Mouse (Mus musculus) limb, embryonic 13.5 days (tissue): ENCODE measurements around the gene Fam76b. TPM values are rescaled to one million over a fixed set of nuclear protein-coding genes. Genes with fewer than 3 reads are reported as not detected.
A peak's percentile ranks its signal among the peaks of the same experiment; 100 is the strongest.
"Not testable (repeated sequence)": the region's sequence is repeated elsewhere in the genome, so short reads cannot be mapped to it uniquely, and the experiment has no call there.

Experiments used
- ATAC-seq: fragments of 200-750 bp; cut with Nextera tagmentation; 2 replicates; pipeline ENCODE4 v1.8.0; 2017; ENCODE audit warnings: low read depth, moderate number of reproducible peaks, moderate TSS enrichment; ENCODE audit not compliant: low FRiP score
- H3K27ac ChIP-seq: fragments of 300-500 bp; sonication (generic); 2 replicates; pipeline ENCODE4 v1.5.1; 2015; ENCODE audit warnings: inconsistent platforms, mild to moderate bottlenecking, moderate library complexity
- H3K27me3 ChIP-seq: fragments of 300-500 bp; sonication (generic); 2 replicates; pipeline ENCODE4 v1.6.1; 2015; ENCODE audit warnings: mild to moderate bottlenecking, inconsistent platforms
- H3K36me3 ChIP-seq: fragments of 300-500 bp; sonication (generic); 2 replicates; pipeline ENCODE4 v1.6.1; 2015; ENCODE audit warnings: inconsistent platforms, mild to moderate bottlenecking, moderate library complexity
- H3K4me1 ChIP-seq: fragments of 300-500 bp; sonication (generic); 2 replicates; pipeline ENCODE4 v1.6.1; 2015; ENCODE audit warnings: inconsistent platforms
- H3K4me2 ChIP-seq: fragments of 300-500 bp; sonication (generic); replicated peaks from 2 replicates; pipeline ENCODE4 v1.6.1; 2015; ENCODE audit warnings: inconsistent platforms, mild to moderate bottlenecking, moderate library complexity
- H3K4me3 ChIP-seq: fragments of 300-500 bp; sonication (generic); 2 replicates; pipeline ENCODE4 v1.5.1; 2015; ENCODE audit warnings: moderate library complexity, mild to moderate bottlenecking, inconsistent platforms
- H3K9ac ChIP-seq: fragments of 300-500 bp; sonication (generic); 2 replicates; pipeline ENCODE4 v1.6.1; 2015; ENCODE audit warnings: mild to moderate bottlenecking, inconsistent platforms
- H3K9me3 ChIP-seq: fragments of 300-500 bp; sonication (generic); 2 replicates; pipeline ENCODE4 v1.6.1; 2016; ENCODE audit warnings: inconsistent platforms
- WGBS: fragments of 180-500 bp; shearing (Covaris S2); methylation state at CpG from one replicate; pipeline ENCODE4 v1.1.7; 2015; 5-methylcytosine and 5-hydroxymethylcytosine counted together
- polyA plus RNA-seq: library from polyadenylated mRNA; unstranded; fragments of >200 nt; fragmentation: Nextera tagmentation; extraction: Ambion mirVana; gene quantifications from 2 replicates; pipeline ENCODE4 v1.2.1, GENCODE M21; 2015

Fam76b gene
- 21.8 and 22.2 TPM in 2 replicates for polyA plus RNA-seq

- H3K4me2 ChIP-seq = peak within 1 kb of the TSS; percentile 83
- peak within 1 kb of the TSS; percentile 83 for H3K4me3 ChIP-seq
- ATAC-seq = peak; percentile 94
- no peaks in the 10 kb centered on the region for H3K9me3 ChIP-seq
- under 1% methylated on average over 66 of the region's 67 CpGs for WGBS
- H3K9ac ChIP-seq = peak within 1 kb of the TSS; percentile 94
- H3K27ac ChIP-seq = peak within 1 kb of the TSS; percentile 99
- H3K4me1 ChIP-seq = peaks cover 26% of the 10 kb centered on the region
- peaks cover 23% of the 10 kb centered on the region for H3K36me3 ChIP-seq
- no peaks in the 10 kb centered on the region for H3K27me3 ChIP-seq
Measured at GRCm38 (mm10) chr9:13827406-13828086, at the start of gene Fam76b. Fam76b (plus strand) TSS chr9:13827716.

GRCm38 (mm10) chr9:13781985-13782384, 45.5 kb upstream of the Fam76b start:
- Histone ChIP-seq H3K4me2 (no peak overlapping the region), H3K9ac (no peak overlapping the region), H3K9me3 (no peaks in the 10 kb centered on the region), H3K27ac (no peak overlapping the region), H3K4me1 (no peaks in the 10 kb centered on the region), H3K36me3 (peaks cover 41% of the 10 kb centered on the region), H3K27me3 (no peaks in the 10 kb centered on the region), H3K4me3 (no peak overlapping the region)
- no peak for ATAC-seq
- 88% methylated on average over 1 of the region's 1 CpGs for WGBS

GRCm38 (mm10) chr9:13790864-13791263, 36.7 kb upstream of the Fam76b start:
- H3K9ac ChIP-seq, H3K4me3 ChIP-seq, ATAC-seq, H3K27ac ChIP-seq, H3K4me1 ChIP-seq, H3K4me2 ChIP-seq, H3K9me3 ChIP-seq, H3K27me3 ChIP-seq: not testable (repeated sequence)
- 98% methylated on average over 8 of the region's 8 CpGs for WGBS
- H3K36me3 ChIP-seq = peaks cover 65% of the 10 kb centered on the region

GRCm38 (mm10) chr9:13794302-13794701, 33.2 kb upstream of the Fam76b start:
- WGBS = 78% methylated on average over 1 of the region's 1 CpGs
- Histone ChIP-seq H3K4me1 (no peaks in the 10 kb centered on the region), H3K36me3 (peaks cover 72% of the 10 kb centered on the region), H3K4me2 (no peak overlapping the region), H3K27me3 (no peaks in the 10 kb centered on the region), H3K27ac (no peak overlapping the region), H3K9ac (no peak overlapping the region), H3K9me3 (no peaks in the 10 kb centered on the region), H3K4me3 (no peak overlapping the region)
- no peak for ATAC-seq

- 85% methylated on average over 2 of the region's 2 CpGs for WGBS
- peaks cover 72% of the 10 kb centered on the region for H3K36me3 ChIP-seq
- H3K9ac ChIP-seq = no peak overlapping the region
- H3K4me1 ChIP-seq = no peaks in the 10 kb centered on the region
- no peaks in the 10 kb centered on the region for H3K9me3 ChIP-seq
- no peak overlapping the region for H3K4me3 ChIP-seq
- H3K27me3 ChIP-seq = no peaks in the 10 kb centered on the region
- no peak overlapping the region for H3K27ac ChIP-seq
- no peak overlapping the region for H3K4me2 ChIP-seq
- no peak for ATAC-seq
Measured at GRCm38 (mm10) chr9:13794756-13795155, 32.8 kb upstream of the Fam76b start.

GRCm38 (mm10) chr9:13804480-13804879, 23.0 kb upstream of the Fam76b start:
- Histone ChIP-seq H3K36me3 (peaks cover 77% of the 10 kb centered on the region), H3K27me3 (no peaks in the 10 kb centered on the region)
- no peak for ATAC-seq

GRCm38 (mm10) chr9:13806854-13807253, 20.7 kb upstream of the Fam76b start:
- no peaks in the 10 kb centered on the region for H3K9me3 ChIP-seq
- no peak overlapping the region for H3K4me2 ChIP-seq
- no peak overlapping the region for H3K27ac ChIP-seq
- H3K27me3 ChIP-seq = no peaks in the 10 kb centered on the region
- ATAC-seq = no peak
- peaks cover 84% of the 10 kb centered on the region for H3K36me3 ChIP-seq
- WGBS = 93% methylated on average over 7 of the region's 7 CpGs
- no peaks in the 10 kb centered on the region for H3K4me1 ChIP-seq
- H3K4me3 ChIP-seq = no peak overlapping the region
- no peak overlapping the region for H3K9ac ChIP-seq

More at GRCm38 (mm10) chr9:13804480-13804879, 23.0 kb upstream of the Fam76b start:
- Histone ChIP-seq H3K4me1 (no peaks in the 10 kb centered on the region), H3K4me3 (no peak overlapping the region), H3K9me3 (no peaks in the 10 kb centered on the region), H3K27ac (no peak overlapping the region), H3K4me2 (no peak overlapping the region), H3K9ac (no peak overlapping the region)
- 69% methylated on average over 1 of the region's 1 CpGs for WGBS

GRCm38 (mm10) chr9:13807657-13808056, 19.9 kb upstream of the Fam76b start:
- no peak overlapping the region for H3K27ac ChIP-seq

GRCm38 (mm10) chr9:13809937-13810336, 17.6 kb upstream of the Fam76b start:
- peaks cover 73% of the 10 kb centered on the region for H3K36me3 ChIP-seq
- ATAC-seq = no peak

More at GRCm38 (mm10) chr9:13807657-13808056, 19.9 kb upstream of the Fam76b start:
- Histone ChIP-seq H3K4me1 (no peaks in the 10 kb centered on the region), H3K4me3 (no peak overlapping the region), H3K4me2 (no peak overlapping the region), H3K9ac (no peak overlapping the region), H3K36me3 (peaks cover 86% of the 10 kb centered on the region), H3K9me3 (no peaks in the 10 kb centered on the region), H3K27me3 (no peaks in the 10 kb centered on the region)
- 91% methylated on average over 5 of the region's 5 CpGs for WGBS
- no peak for ATAC-seq

GRCm38 (mm10) chr9:13818369-13818768, 9.1 kb upstream of the Fam76b start:
- no peak overlapping the region for H3K27ac ChIP-seq
- no peak overlapping the region for H3K9ac ChIP-seq
- H3K4me3 ChIP-seq = no peak overlapping the region
- peaks cover 72% of the 10 kb centered on the region for H3K36me3 ChIP-seq
- no peaks in the 10 kb centered on the region for H3K9me3 ChIP-seq
- H3K4me1 ChIP-seq = no peaks in the 10 kb centered on the region
- no peak for ATAC-seq
- no peaks in the 10 kb centered on the region for H3K27me3 ChIP-seq
- whole genome bisulfite sequencing = 95% methylated on average over 9 of the region's 9 CpGs
- H3K4me2 ChIP-seq = no peak overlapping the region

More at GRCm38 (mm10) chr9:13809937-13810336, 17.6 kb upstream of the Fam76b start:
- Histone ChIP-seq H3K9me3 (no peaks in the 10 kb centered on the region), H3K9ac (no peak overlapping the region), H3K4me2 (no peak overlapping the region), H3K27ac (no peak overlapping the region), H3K4me1 (no peaks in the 10 kb centered on the region), H3K4me3 (no peak overlapping the region), H3K27me3 (no peaks in the 10 kb centered on the region)

GRCm38 (mm10) chr9:13820774-13821173, 6.7 kb upstream of the Fam76b start:
- Histone ChIP-seq H3K9ac (no peak overlapping the region), H3K36me3 (peaks cover 58% of the 10 kb centered on the region), H3K27ac (no peak overlapping the region), H3K4me3 (no peak overlapping the region), H3K4me2 (no peak overlapping the region), H3K4me1 (peaks cover 19% of the 10 kb centered on the region), H3K9me3 (no peaks in the 10 kb centered on the region), H3K27me3 (no peaks in the 10 kb centered on the region)
- ATAC-seq = no peak
- 95% methylated on average over 3 of the region's 3 CpGs for WGBS

- 6% methylated on average over 8 of the region's 8 CpGs for WGBS
- Histone ChIP-seq H3K9me3 (no peaks in the 10 kb centered on the region), H3K27me3 (no peaks in the 10 kb centered on the region), H3K4me1 (peaks cover 26% of the 10 kb centered on the region), H3K9ac (peak overlapping the region; percentile 94), H3K36me3 (peaks cover 18% of the 10 kb centered on the region), H3K4me2 (peak overlapping the region; percentile 83), H3K27ac (peak overlapping the region; percentile 99), H3K4me3 (peak overlapping the region; percentile 83)
- no peak for ATAC-seq
Measured at GRCm38 (mm10) chr9:13825896-13826295, 1.6 kb upstream of the Fam76b start.

GRCm38 (mm10) chr9:13826391-13826805, 1.1 kb upstream of the Fam76b start:
- H3K4me1 ChIP-seq = peaks cover 26% of the 10 kb centered on the region
- H3K27me3 ChIP-seq = no peaks in the 10 kb centered on the region
- H3K9ac ChIP-seq = peak overlapping the region; percentile 94
- WGBS = under 1% methylated on average over 31 of the region's 31 CpGs
- no peaks in the 10 kb centered on the region for H3K9me3 ChIP-seq
- H3K4me2 ChIP-seq = peak overlapping the region; percentile 83
- peaks cover 18% of the 10 kb centered on the region for H3K36me3 ChIP-seq
- ATAC-seq = peak; percentile 2
- H3K4me3 ChIP-seq = peak overlapping the region; percentile 83
- H3K27ac ChIP-seq = peak overlapping the region; percentile 99
